Mouse (Mus musculus): ENCODE data around the gene Syde2.

DNA sequence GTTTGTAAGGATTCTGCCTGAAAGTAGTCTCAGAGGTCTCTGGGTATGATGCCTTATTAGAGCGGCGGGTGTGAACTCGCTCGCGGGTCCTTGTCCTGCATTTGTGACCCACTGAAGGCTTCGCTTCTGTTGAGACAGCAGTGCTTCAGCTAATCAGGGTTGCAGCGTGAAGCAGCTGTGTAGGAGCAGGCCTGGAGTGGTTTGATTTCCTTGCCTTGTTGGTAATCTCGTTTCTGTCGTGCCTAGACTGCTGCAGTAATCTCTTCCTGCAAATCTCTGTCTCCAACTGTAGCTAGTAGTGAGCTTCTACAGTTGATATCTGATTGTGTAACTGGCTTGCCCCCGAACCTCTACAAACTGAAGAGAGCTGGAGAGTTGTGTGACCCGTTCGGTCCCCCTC lies 48.3 kb upstream of the Syde2 start:
- TF ChIP-seq POLR2A (IDR thresholded peaks at IDR 0.05; ENCODE audit: low read depth, low read length), result no peak
- no peak for TF ChIP-seq CTCF (IDR thresholded peaks at IDR 0.05; ENCODE audit: extremely low read depth, insufficient read length, insufficient replicate concordance, low read depth, low read length)

Measured in small intestine, adult 2 months (tissue).